Mouse (Mus musculus) C2C12 (cell line): ENCODE results near the gene Cd80.

Experiments
- CTCF ChIP-seq: IDR thresholded peaks from one replicate; pipeline ENCODE4 v1.5.1; 2011; ENCODE audit not compliant: control insufficient read depth, insufficient read depth, insufficient read length
- FOSL1 ChIP-seq: IDR thresholded peaks from one replicate; pipeline ENCODE4 v1.8.0; 2011; ENCODE audit warnings: mild to moderate bottlenecking, low read length; ENCODE audit not compliant: poor library complexity, insufficient read depth, severe bottlenecking
- MAX ChIP-seq: IDR thresholded peaks from one replicate; pipeline ENCODE4 v1.6.1; 2011; ENCODE audit warnings: mild to moderate bottlenecking, control low read depth
- MYOD1 ChIP-seq: IDR thresholded peaks from one replicate; pipeline ENCODE4 v1.6.1; 2011; ENCODE audit warnings: low read depth; ENCODE audit not compliant: control insufficient read depth, insufficient read length
- MYOG ChIP-seq: IDR thresholded peaks from one replicate; pipeline ENCODE4 v1.6.1; 2011; ENCODE audit not compliant: control insufficient read depth, insufficient read length; ENCODE audit errors: extremely low read depth
- USF1 ChIP-seq: IDR thresholded peaks from one replicate; pipeline ENCODE4 v1.6.1; 2011; ENCODE audit warnings: low read depth, mild to moderate bottlenecking, control low read depth, moderate library complexity

GRCm38 (mm10) chr16:38466089-38466488 lies 10.7 kb downstream of the Cd80 start:
- TF ChIP-seq CTCF = no peak
- TF ChIP-seq MYOD1 = no peak
- no peak for TF ChIP-seq FOSL1
- no peak for TF ChIP-seq MAX
- no peak for TF ChIP-seq MYOG
- no peak for TF ChIP-seq USF1
